8 mouse cellular contexts compared by ENCODE assay signal in genomic region chr10:80265149-80265486, GRCm38 (mm10). TPM values are rescaled to one million over a fixed set of nuclear protein-coding genes. Genes with fewer than 3 reads are reported as not detected.
DNase-seq lines count a peak whose midpoint lies in the region; ATAC-seq and TF ChIP-seq lines count a peak whose summit lies in the region.

No protein-coding gene starts in this region.

- TF ChIP-seq EP300 in MEL (IDR thresholded peaks at IDR 0.05; ENCODE audit: low read depth in 1 of 2, low read length in 2 of 2): no peak

- H3K4me1 ChIP-seq in heart, embryonic 16.5 days (ENCODE audit: control insufficient read depth, insufficient read depth, low read length): peaks cover 53% of the 10 kb centered on the region
- H3K4me1 ChIP-seq in MEL (ENCODE audit: control insufficient read depth in 1 of 2, insufficient read depth in 2 of 2, low read length in 2 of 2): peaks cover 6 to 28% of the 10 kb centered on the region in 2 experiments; a peak in 3 of 4 replicates
- H3K4me1 ChIP-seq in hindbrain, embryonic 12.5 days: peaks cover 60% of the 10 kb centered on the region
- peaks cover 60% of the 10 kb centered on the region for H3K4me1 ChIP-seq in midbrain, embryonic 12.5 days

- H3K27ac ChIP-seq in heart, embryonic 16.5 days (ENCODE audit: low read length): peak overlapping the region; percentile 92
- H3K27ac ChIP-seq in MEL (ENCODE audit: control insufficient read depth, low read depth, low read length): peak overlapping the region; percentile 74
- H3K27ac ChIP-seq in hindbrain, embryonic 12.5 days: peak overlapping the region; percentile 74
- peak overlapping the region; percentile 72 for H3K27ac ChIP-seq in midbrain, embryonic 12.5 days (replicated peaks)

- no peak for TF ChIP-seq RAD21 in MEL (IDR thresholded peaks at IDR 0.05; ENCODE audit: low read depth, low read length)

- no peak for TF ChIP-seq CTCF in MEL (IDR thresholded peaks at IDR 0.05 in 2 of 3, conservative IDR thresholded peaks at IDR 0.05 in 1 of 3; ENCODE audit: control insufficient read depth in 1 of 3, insufficient read depth in 1 of 3, low read depth in 2 of 3, low read length in 3 of 3, poor library complexity in 1 of 3, severe bottlenecking in 1 of 3)

- H3K36me3 ChIP-seq in heart, embryonic 16.5 days (ENCODE audit: control insufficient read depth, insufficient read depth): no peaks in the 10 kb centered on the region
- H3K36me3 ChIP-seq in MEL (ENCODE audit: control insufficient read depth in 1 of 2, insufficient read depth in 2 of 2, low read length in 2 of 2): peaks cover 4 to 22% of the 10 kb centered on the region in 2 experiments
- peaks cover 9% of the 10 kb centered on the region for H3K36me3 ChIP-seq in hindbrain, embryonic 12.5 days
- H3K36me3 ChIP-seq in midbrain, embryonic 12.5 days: peaks cover 18% of the 10 kb centered on the region

- H3K9ac ChIP-seq in heart, embryonic 16.5 days (ENCODE audit: low read length): peak overlapping the region; percentile 99
- H3K9ac ChIP-seq in MEL (ENCODE audit: control insufficient read depth, low read depth, low read length, poor library complexity, severe bottlenecking): peak overlapping the region; percentile 93
- H3K9ac ChIP-seq in hindbrain, embryonic 12.5 days: peak overlapping the region; percentile 96
- peak overlapping the region; percentile 99 for H3K9ac ChIP-seq in midbrain, embryonic 12.5 days (replicated peaks)

- H3K27me3 ChIP-seq in heart, embryonic 16.5 days (ENCODE audit: control insufficient read depth, insufficient read depth, low read length): no peaks in the 10 kb centered on the region
- no peaks in the 10 kb centered on the region for H3K27me3 ChIP-seq in MEL (ENCODE audit: control insufficient read depth in 1 of 2, insufficient read depth in 2 of 2, low read length in 2 of 2)
- H3K27me3 ChIP-seq in hindbrain, embryonic 12.5 days: no peaks in the 10 kb centered on the region
- no peaks in the 10 kb centered on the region for H3K27me3 ChIP-seq in midbrain, embryonic 12.5 days

- peak overlapping the region; percentile 93 for H3K4me3 ChIP-seq in heart, embryonic 16.5 days (ENCODE audit: low read length)
- peak overlapping the region; percentile 91 to 98 for H3K4me3 ChIP-seq in MEL (ENCODE audit: control insufficient read depth in 1 of 2, insufficient read depth in 1 of 2, low read depth in 2 of 2, low read length in 2 of 2)
- H3K4me3 ChIP-seq in hindbrain, embryonic 12.5 days: peak overlapping the region; percentile 94
- peak overlapping the region; percentile 94 for H3K4me3 ChIP-seq in midbrain, embryonic 12.5 days

- H3K9me3 ChIP-seq in heart, embryonic 16.5 days (replicated peaks; ENCODE audit: control insufficient read depth, low read length): no peaks in the 10 kb centered on the region
- no peaks in the 10 kb centered on the region for H3K9me3 ChIP-seq in MEL (replicated peaks; ENCODE audit: insufficient read depth, low read length)
- no peaks in the 10 kb centered on the region for H3K9me3 ChIP-seq in hindbrain, embryonic 12.5 days (replicated peaks)
- no peaks in the 10 kb centered on the region for H3K9me3 ChIP-seq in midbrain, embryonic 12.5 days

- H3K79me2 ChIP-seq in MEL (ENCODE audit: control insufficient read depth, insufficient read depth, low read length, poor library complexity): peaks cover 48% of the 10 kb centered on the region

- peak overlapping the region; percentile 93 for H3K4me2 ChIP-seq in heart, embryonic 16.5 days (ENCODE audit: low read depth, low read length)
- peak overlapping the region; percentile 57 for H3K4me2 ChIP-seq in hindbrain, embryonic 12.5 days (replicated peaks)
- peak overlapping the region; percentile 68 for H3K4me2 ChIP-seq in midbrain, embryonic 12.5 days (replicated peaks)

- intact Hi-C loops in left cerebral cortex, postnatal 4 days (cut with DNase I): no loop called here

- under 1% methylated on average over 17 of the region's 18 CpGs for WGBS in heart, embryonic 16.5 days
- WGBS in hindbrain, embryonic 12.5 days: under 1% methylated on average over 17 of the region's 18 CpGs
- 2% methylated on average over 18 of the region's 18 CpGs for WGBS in midbrain, embryonic 12.5 days

- no peak for TF ChIP-seq POLR2A in MEL (IDR thresholded peaks at IDR 0.05; ENCODE audit: control insufficient read depth in 1 of 2, insufficient read depth in 1 of 2, low read depth in 1 of 2, low read length in 2 of 2, poor library complexity in 1 of 2)

- DNase-seq in heart, adult 11 months: no peak
- DNase-seq in MEL (ENCODE audit: low read depth, low spot score): no peak
- DNase-seq in adrenal gland, adult 2 months: no peak
- no peak for DNase-seq in spleen, postnatal 36 days (ENCODE audit: low spot score in 2 of 2)
- no peak for DNase-seq in left cerebral cortex, postnatal 4 days

- ATAC-seq in heart, embryonic 16.5 days (replicated peaks; ENCODE audit: extremely low read depth, insufficient read depth, low FRiP score): no peak
- ATAC-seq in hindbrain, embryonic 12.5 days (ENCODE audit: low FRiP score): no peak
- peak; percentile 25; the same call in 1 of the 2 replicates for ATAC-seq in midbrain, embryonic 12.5 days (ENCODE audit: low FRiP score, low read depth)

TF ChIP-seq in MEL, 35 proteins besides CTCF, POLR2A, EP300 and RAD21 (continues in another document):
- no peak for TF ChIP-seq E2F4 (IDR thresholded peaks at IDR 0.05; ENCODE audit: borderline replicate concordance, low read depth, low read length)
- TF ChIP-seq CHD2 (IDR thresholded peaks at IDR 0.05; ENCODE audit: low read length): no peak
- no peak for TF ChIP-seq NELFE (IDR thresholded peaks at IDR 0.05; ENCODE audit: low read depth, low read length)
- TF ChIP-seq RCOR1 (IDR thresholded peaks at IDR 0.05; ENCODE audit: low read depth, low read length): no peak
- no peak for TF ChIP-seq BHLHE40 (IDR thresholded peaks at IDR 0.05; ENCODE audit: borderline replicate concordance, low read depth, low read length)
- TF ChIP-seq HCFC1 (IDR thresholded peaks at IDR 0.05; ENCODE audit: low read depth, low read length): no peak

RNA-seq across cellular contexts. Expression of gene Dazap1, which starts 3.8 kb away (rescaled TPM):
- polyA plus RNA-seq in heart, embryonic 16.5 days (2015; fragmentation: Nextera tagmentation; extraction: Ambion mirVana): 30.7 and 33.9 TPM in 2 replicates
- total RNA-seq in MEL (2012; rRNA removed): 159 and 166 TPM in 2 replicates
- 100 to 1,000 TPM in 1 of 2 experiments, not detected in 1; 236 TPM for polyA plus RNA-seq in MEL (2012; ENCODE audit: insufficient read depth in 1 of 2, insufficient read length in 2 of 2, low read depth in 1 of 2, low replicate concordance in 2 of 2, missing spikeins in 1 of 2)
- polyA plus RNA-seq in hindbrain, embryonic 12.5 days (2016; fragmentation: Nextera tagmentation; extraction: Ambion mirVana): 67.1 and 76.9 TPM in 2 replicates
- polyA plus RNA-seq in midbrain, embryonic 12.5 days (2016; fragmentation: Nextera tagmentation; extraction: Ambion mirVana): 61.2 and 71.3 TPM in 2 replicates
- total RNA-seq in adrenal gland, adult 2 months (2021): 100 to 1,000 TPM in 1 of 2 experiments, 10 to 100 TPM in 1; 72.1 to 101 TPM
- polyA plus RNA-seq in adrenal gland, adult 2 months (2012; rRNA removed): 102 and 119 TPM in 2 replicates
- 100 to 1,000 TPM; 136 to 145 TPM for total RNA-seq in left cerebral cortex, postnatal 4 days (2021)

RNA-seq across cellular contexts. Expression of gene Gamt, which starts 4.3 kb away (rescaled TPM):
- 50.3 and 51.6 TPM in 2 replicates for polyA plus RNA-seq in heart, embryonic 16.5 days (2015; fragmentation: Nextera tagmentation; extraction: Ambion mirVana)
- 4.1 and 6.0 TPM in 2 replicates for total RNA-seq in MEL (2012; rRNA removed)
- polyA plus RNA-seq in MEL (2012; ENCODE audit: insufficient read depth in 1 of 2, insufficient read length in 2 of 2, low read depth in 1 of 2, low replicate concordance in 2 of 2, missing spikeins in 1 of 2): 1 to 10 TPM in 1 of 2 experiments, not detected in 1; 8.4 TPM
- 26.6 and 29.6 TPM in 2 replicates for polyA plus RNA-seq in hindbrain, embryonic 12.5 days (2016; fragmentation: Nextera tagmentation; extraction: Ambion mirVana)
- 28.1 and 29.5 TPM in 2 replicates for polyA plus RNA-seq in midbrain, embryonic 12.5 days (2016; fragmentation: Nextera tagmentation; extraction: Ambion mirVana)
- total RNA-seq in adrenal gland, adult 2 months (2021): 100 to 1,000 TPM; 246 to 281 TPM
- 820 and 833 TPM in 2 replicates for polyA plus RNA-seq in adrenal gland, adult 2 months (2012; rRNA removed)
- 10 to 100 TPM; 21.9 to 23.0 TPM for total RNA-seq in left cerebral cortex, postnatal 4 days (2021)

RNA-seq across cellular contexts. Expression of gene Ndufs7, which starts 16.2 kb away (rescaled TPM):
- polyA plus RNA-seq in heart, embryonic 16.5 days (2015; fragmentation: Nextera tagmentation; extraction: Ambion mirVana): 596 and 743 TPM in 2 replicates
- 341 and 377 TPM in 2 replicates for total RNA-seq in MEL (2012; rRNA removed)
- 100 to 1,000 TPM in 1 of 2 experiments, not detected in 1; 458 TPM for polyA plus RNA-seq in MEL (2012; ENCODE audit: insufficient read depth in 1 of 2, insufficient read length in 2 of 2, low read depth in 1 of 2, low replicate concordance in 2 of 2, missing spikeins in 1 of 2)
- polyA plus RNA-seq in hindbrain, embryonic 12.5 days (2016; fragmentation: Nextera tagmentation; extraction: Ambion mirVana): 177 and 220 TPM in 2 replicates
- polyA plus RNA-seq in midbrain, embryonic 12.5 days (2016; fragmentation: Nextera tagmentation; extraction: Ambion mirVana): 205 and 213 TPM in 2 replicates
- total RNA-seq in adrenal gland, adult 2 months (2021): 100 to 1,000 TPM; 295 to 337 TPM
- polyA plus RNA-seq in adrenal gland, adult 2 months (2012; rRNA removed): 1,122 and 1,204 TPM in 2 replicates
- 100 to 1,000 TPM; 124 to 125 TPM for total RNA-seq in left cerebral cortex, postnatal 4 days (2021)

RNA-seq across cellular contexts. Expression of gene Rps15, which starts 27.1 kb away (rescaled TPM):
- 536 and 549 TPM in 2 replicates for polyA plus RNA-seq in heart, embryonic 16.5 days (2015; fragmentation: Nextera tagmentation; extraction: Ambion mirVana)
- total RNA-seq in MEL (2012; rRNA removed): 3,963 and 4,320 TPM in 2 replicates
- polyA plus RNA-seq in MEL (2012; ENCODE audit: insufficient read depth in 1 of 2, insufficient read length in 2 of 2, low read depth in 1 of 2, low replicate concordance in 2 of 2, missing spikeins in 1 of 2): 1,000 to 10,000 TPM; 1,331 to 3,905 TPM
- 530 and 668 TPM in 2 replicates for polyA plus RNA-seq in hindbrain, embryonic 12.5 days (2016; fragmentation: Nextera tagmentation; extraction: Ambion mirVana)
- polyA plus RNA-seq in midbrain, embryonic 12.5 days (2016; fragmentation: Nextera tagmentation; extraction: Ambion mirVana): 671 and 694 TPM in 2 replicates
- 1,000 to 10,000 TPM; 1,320 to 1,332 TPM for total RNA-seq in adrenal gland, adult 2 months (2021)
- 1,020 and 1,031 TPM in 2 replicates for polyA plus RNA-seq in adrenal gland, adult 2 months (2012; rRNA removed)
- 100 to 1,000 TPM; 873 to 899 TPM for total RNA-seq in left cerebral cortex, postnatal 4 days (2021)

RNA-seq across cellular contexts. Expression of gene Apc2, which starts 30.7 kb away (rescaled TPM):
- 1.5 TPM in 2 replicates for polyA plus RNA-seq in heart, embryonic 16.5 days (2015; fragmentation: Nextera tagmentation; extraction: Ambion mirVana)
- total RNA-seq in MEL (2012; rRNA removed): 0.39 and 0.58 TPM in 2 replicates
- 1 to 10 TPM in 1 of 2 experiments, not detected in 1; 1.2 TPM for polyA plus RNA-seq in MEL (2012; ENCODE audit: insufficient read depth in 1 of 2, insufficient read length in 2 of 2, low read depth in 1 of 2, low replicate concordance in 2 of 2, missing spikeins in 1 of 2)
- 170 and 191 TPM in 2 replicates for polyA plus RNA-seq in hindbrain, embryonic 12.5 days (2016; fragmentation: Nextera tagmentation; extraction: Ambion mirVana)
- 181 and 193 TPM in 2 replicates for polyA plus RNA-seq in midbrain, embryonic 12.5 days (2016; fragmentation: Nextera tagmentation; extraction: Ambion mirVana)
- 1 to 10 TPM in 1 of 2 experiments, under 1 TPM in 1; 0.72 to 3.0 TPM for total RNA-seq in adrenal gland, adult 2 months (2021)
- polyA plus RNA-seq in adrenal gland, adult 2 months (2012; rRNA removed): 2.5 and 4.0 TPM in 2 replicates
- total RNA-seq in left cerebral cortex, postnatal 4 days (2021): 100 to 1,000 TPM; 398 to 400 TPM

Comparison
In these comparisons a context has a peak if more than half of its experiments do, and no peak if none do; other contexts are left out.
1. RNA of gene Gamt, which starts 4.3 kb away (polyA plus RNA-seq): 820 to 833 TPM in adrenal gland, adult 2 months; 50.3 to 51.6 TPM in heart, embryonic 16.5 days, 28.1 to 29.5 TPM in midbrain, embryonic 12.5 days, 26.6 to 29.6 TPM in hindbrain, embryonic 12.5 days and 8.4 TPM in MEL; every median in the first group is over 10 times any median in the second.
2. Peak in every context shown above with its lines, with median percentiles within 50 percentile points of each other: H3K27ac ChIP-seq, H3K4me2 ChIP-seq, H3K4me3 ChIP-seq and H3K9ac ChIP-seq.